Mouse (Mus musculus) kidney, adult 2 months (tissue): ENCODE data around the gene Gpank1.

Experiments
- CTCF ChIP-seq: fragments of 200-500 bp; conservative IDR thresholded peaks from 2 replicates; pipeline ENCODE4 v1.5.1; 2011; ENCODE audit warnings: low read depth, mild to moderate bottlenecking, control low read depth, low read length, moderate library complexity, mixed read lengths; ENCODE audit not compliant: insufficient read depth, insufficient read length
- POLR2A ChIP-seq: fragments of 200-500 bp; IDR thresholded peaks from one replicate; pipeline ENCODE4 v1.6.1; 2011; ENCODE audit warnings: low read depth, low read length, control low read depth

GRCm38 (mm10) chr17:35157661-35158175, 36.5 kb downstream of the Gpank1 start:
- TF ChIP-seq POLR2A, result no peak
- TF ChIP-seq CTCF, result no peak
